Mouse (Mus musculus) embryonic stem cell, embryonic (primary cell): ENCODE results near the gene Fkrp.

ENCODE experiments used
- CTCF ChIA-PET, 4 experiments: fragments of 300-600 bp in 2 of 4; fragments of 350-600 bp in 2 of 4; sonication (Branson Sonifier 250); formaldehyde crosslinking; loops; one replicate each; lab custom pipeline; 2022; ENCODE audit warnings: inconsistent platforms in 2 of 4; lab: Charles Lee
- POLR2A ChIA-PET, 4 experiments: fragments of 300-600 bp in 2 of 4; fragments of 350-600 bp in 2 of 4; sonication (Branson Sonifier 250); formaldehyde crosslinking; loops; one replicate each; lab custom pipeline; 2022; ENCODE audit warnings: antibody characterized with exemption in 4 of 4, inconsistent platforms in 1 of 4; lab: Charles Lee

The Fkrp gene

GRCm38 (mm10) chr7:16816475-16817122, at the start of gene Fkrp:
Gene Fkrp, minus strand, starts transcription at chr7:16816732.
- CTCF ChIA-PET = interaction anchor here in 2 of 4 experiments (0.6 to 1.2 kb wide), 5 partner anchors 9 to 56 kb away, joined by 3 to 4 read pairs (median 3); partner anchors contain the start of gene Prkd2 (in 1 of the 2)
- POLR2A ChIA-PET = interaction anchor here in 2 of 4 experiments (0.5 to 2.4 kb wide), 8 partner anchors 9 to 177 kb away, joined by 3 to 7 read pairs (median 4); partner anchors contain the start of gene Prkd2 (in 1 of the 2)

GRCm38 (mm10) chr7:16859902-16860651, 43.5 kb upstream of the Fkrp start:
- POLR2A ChIA-PET = interaction anchor here in 2 of 4 experiments (0.7 to 1.9 kb wide), 6 partner anchors 9 to 57 kb away, joined by 3 to 8 read pairs (median 4); partner anchors contain the start of gene Gng8 (in 2 of the 2)
- CTCF ChIA-PET = interaction anchor here (0.7 to 2.9 kb wide), 29 partner anchors 8 to 230 kb away, joined by 3 to 19 read pairs (median 4); partner anchors contain the start of genes Gng8 (in 2 of the 4), Dact3 (in 1 of the 4), Pnmal2 (in 1 of the 4) and Prkd2 (in 1 of the 4)

GRCm38 (mm10) chr7:16858336-16858735, 41.8 kb upstream of the Fkrp start:
- POLR2A ChIA-PET = no interaction called here
- CTCF ChIA-PET = interaction anchor here in 3 of 4 experiments (0.6 to 1.8 kb wide), 6 partner anchors 10 to 98 kb away, joined by 3 to 6 read pairs (median 4); partner anchors contain the start of gene Dact3 (in 1 of the 3)

- ChIA-PET POLR2A (interaction anchor here in 2 of 4 experiments (0.7 to 2.0 kb wide), 8 partner anchors 8 to 51 kb away, joined by 3 to 6 read pairs (median 3); partner anchors contain the start of gene Prkd2 (in 1 of the 2)), CTCF (interaction anchor here in 3 of 4 experiments (0.7 to 1.9 kb wide), 10 partner anchors 8 to 361 kb away, joined by 3 to 9 read pairs (median 3); partner anchors contain the start of genes Gng8 (in 1 of the 3), Prkd2 (in 1 of the 3) and Ptgir (in 1 of the 3))
Observed at GRCm38 (mm10) chr7:16853302-16853831, 36.8 kb upstream of the Fkrp start.

GRCm38 (mm10) chr7:16851636-16852035, 35.1 kb upstream of the Fkrp start:
- CTCF ChIA-PET = interaction anchor here in 2 of 4 experiments (0.7 kb wide), 3 partner anchors 8 to 11 kb away, joined by 3 to 19 read pairs (median 3); no protein-coding TSS in a partner anchor
- POLR2A ChIA-PET = interaction anchor here in 2 of 4 experiments (0.6 to 1.1 kb wide), 5 partner anchors 9 to 67 kb away, joined by 3 read pairs; partner anchors contain the start of gene Prkd2 (in 1 of the 2)

GRCm38 (mm10) chr7:16848579-16848978, 32.0 kb upstream of the Fkrp start:
- CTCF ChIA-PET = interaction anchor here in 3 of 4 experiments (0.6 to 2.3 kb wide), 19 partner anchors 9 to 549 kb away, joined by 3 to 15 read pairs (median 5); partner anchors contain the start of gene Dact3 (in 1 of the 3)
- POLR2A ChIA-PET = interaction anchor here in 3 of 4 experiments (0.5 to 1.9 kb wide), 9 partner anchors 14 to 68 kb away, joined by 3 to 9 read pairs (median 4); partner anchors contain the start of gene Dact3 (in 1 of the 3)

- ChIA-PET POLR2A (interaction anchor here in 2 of 4 experiments (0.5 to 1.9 kb wide), 8 partner anchors 15 to 67 kb away, joined by 3 to 5 read pairs (median 3); partner anchors contain the start of genes Slc1a5 (in 1 of the 2) and Strn4 (in 1 of the 2)), CTCF (interaction anchor here in 3 of 4 experiments (0.6 to 2.3 kb wide), 18 partner anchors 10 to 358 kb away, joined by 3 to 10 read pairs (median 4); partner anchors contain the start of genes Dact3 (in 1 of the 3) and Gng8 (in 1 of the 3))
Observed at GRCm38 (mm10) chr7:16847507-16847906, 31.0 kb upstream of the Fkrp start.

- CTCF ChIA-PET = interaction anchor here in 3 of 4 experiments (0.7 to 2.2 kb wide), 6 partner anchors 13 to 882 kb away, joined by 3 to 8 read pairs (median 5); partner anchors contain the start of genes Dact3 (in 1 of the 3) and Gng8 (in 1 of the 3)
- POLR2A ChIA-PET = interaction anchor here in 2 of 4 experiments (0.5 to 2.3 kb wide), 8 partner anchors 9 to 75 kb away, joined by 3 to 11 read pairs (median 4); partner anchors contain the start of genes Fkrp (in 1 of the 2) and Strn4 (in 1 of the 2)
Observed at GRCm38 (mm10) chr7:16846775-16847174, 30.2 kb upstream of the Fkrp start.

GRCm38 (mm10) chr7:16845820-16846167, 29.3 kb upstream of the Fkrp start:
- CTCF ChIA-PET = interaction anchor here (0.6 to 2.2 kb wide), 8 partner anchors 11 to 231 kb away, joined by 3 to 13 read pairs (median 3); partner anchors contain the start of genes Arhgap35 (in 1 of the 4) and Gng8 (in 1 of the 4)
- POLR2A ChIA-PET = interaction anchor here in 2 of 4 experiments (0.7 to 2.3 kb wide), 19 partner anchors 8 to 76 kb away, joined by 3 to 11 read pairs (median 4); partner anchors contain the start of genes Fkrp (in 1 of the 2) and Slc1a5 (in 1 of the 2)

- POLR2A ChIA-PET = interaction anchor here in 2 of 4 experiments (0.6 to 2.3 kb wide), 18 partner anchors 7 to 87 kb away, joined by 3 to 11 read pairs (median 4); partner anchors contain the start of genes Fkrp (in 1 of the 2) and Slc1a5 (in 1 of the 2)
- CTCF ChIA-PET = interaction anchor here (0.6 to 2.2 kb wide), 9 partner anchors 8 to 230 kb away, joined by 3 to 13 read pairs (median 3); partner anchors contain the start of genes Arhgap35 (in 1 of the 4) and Gng8 (in 1 of the 4)
Observed at GRCm38 (mm10) chr7:16845072-16845819, 28.7 kb upstream of the Fkrp start.

GRCm38 (mm10) chr7:16844696-16845071, 28.2 kb upstream of the Fkrp start:
- CTCF ChIA-PET = interaction anchor here in 3 of 4 experiments (0.6 to 2.2 kb wide), 4 partner anchors 9 to 99 kb away, joined by 3 to 13 read pairs (median 6); no protein-coding TSS in a partner anchor
- POLR2A ChIA-PET = interaction anchor here in 2 of 4 experiments (0.6 to 2.8 kb wide), 8 partner anchors 9 to 86 kb away, joined by 3 to 11 read pairs (median 6); no protein-coding TSS in a partner anchor

- POLR2A ChIA-PET = interaction anchor here in 2 of 4 experiments (0.6 to 2.8 kb wide), 12 partner anchors 9 to 212 kb away, joined by 3 to 10 read pairs (median 4); partner anchors contain the start of gene Strn4 (in 1 of the 2)
Observed at GRCm38 (mm10) chr7:16843441-16844171, 27.1 kb upstream of the Fkrp start.

GRCm38 (mm10) chr7:16842645-16843063, 26.1 kb upstream of the Fkrp start, which contains the start of gene Prkd2:
Gene Prkd2, plus strand, starts transcription at chr7:16842902.
- POLR2A ChIA-PET = interaction anchor here (0.6 to 2.8 kb wide), 20 partner anchors 9 to 181 kb away, joined by 3 to 10 read pairs (median 4); partner anchors contain the start of genes Slc1a5 (in 2 of the 4), Strn4 (in 2 of the 4) and Fkrp (in 1 of the 4)
- CTCF ChIA-PET = interaction anchor here (0.5 to 2.6 kb wide), 19 partner anchors 12 to 466 kb away, joined by 3 to 7 read pairs (median 3); partner anchors contain the start of gene Gng8 (in 1 of the 4)

More at GRCm38 (mm10) chr7:16843441-16844171, 27.1 kb upstream of the Fkrp start:
- CTCF ChIA-PET = interaction anchor here in 3 of 4 experiments (0.6 to 2.6 kb wide), 4 partner anchors 11 to 31 kb away, joined by 3 to 7 read pairs (median 6); no protein-coding TSS in a partner anchor
